Mouse (Mus musculus) ES-E14 (cell line): ENCODE measurements at regions not wholly inside any gene's neighbourhood (a gene's known extent, or its start where the extent isn't known, plus 50 kb on each side); places are given as distances from the start of the nearest gene placed in this dataset.

ENCODE experiments used
- CHD2 ChIP-seq: IDR thresholded peaks from 2 replicates; pipeline ENCODE4 v1.6.1; 2014; ENCODE audit warnings: mild to moderate bottlenecking, low read depth, low read length, inconsistent platforms
- HCFC1 ChIP-seq: IDR thresholded peaks from 2 replicates; pipeline ENCODE4 v1.6.1; 2012; ENCODE audit warnings: low read length, inconsistent platforms, borderline replicate concordance; ENCODE audit not compliant: insufficient read depth
- MAFK ChIP-seq: IDR thresholded peaks from 2 replicates; pipeline ENCODE4 v1.6.1; 2014; ENCODE audit warnings: mild to moderate bottlenecking, low read depth, low read length, inconsistent platforms; ENCODE audit not compliant: insufficient read depth
- ZC3H11A ChIP-seq: IDR thresholded peaks from 2 replicates; pipeline ENCODE4 v1.6.1; 2012; ENCODE audit warnings: low read depth, mild to moderate bottlenecking, inconsistent platforms, low read length, borderline replicate concordance
- ZNF384 ChIP-seq: IDR thresholded peaks from 2 replicates; pipeline ENCODE4 v1.6.1; 2012; ENCODE audit warnings: low read depth, low read length, inconsistent platforms

GRCm38 (mm10) chrX:135096206-135096605 is 81.2 kb downstream of the Gm15023 start:
- TF ChIP-seq ZNF384 (no peak), ZC3H11A (no peak), MAFK (no peak), HCFC1 (no peak), CHD2 (no peak)
